Mouse (Mus musculus): Measurements from ENCODE around the gene Olfr697.
"Not testable (repeated sequence)": the region's sequence is repeated elsewhere in the genome, so short reads cannot be mapped to it uniquely, and the experiment has no call there.

Gene Olfr697

DNA sequence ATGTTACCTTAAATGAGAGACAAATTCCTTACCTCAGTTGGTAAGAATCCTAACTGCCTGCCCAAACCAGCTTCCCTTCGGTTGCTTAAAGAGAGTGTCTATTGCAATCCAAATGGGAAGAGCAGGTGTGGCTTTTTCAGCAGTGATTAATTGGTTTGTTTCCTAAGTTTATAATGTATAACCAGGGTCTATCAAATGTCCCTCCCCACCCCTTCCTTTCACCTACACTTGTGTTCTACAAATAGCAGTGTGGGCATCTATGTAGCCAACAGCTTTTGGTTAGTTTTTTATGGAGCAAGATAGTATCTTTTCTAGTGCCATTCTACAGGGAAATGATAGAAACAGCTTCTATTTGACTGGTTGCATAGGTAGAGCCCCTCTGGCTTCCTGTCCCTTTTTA is at the start of gene Olfr697:
Olfr697 (minus strand) TSS at position 101 of the 400 bp plus-strand sequence.
- in situ Hi-C loops (cut with MseI, MboI) = no loop called here

DNA sequence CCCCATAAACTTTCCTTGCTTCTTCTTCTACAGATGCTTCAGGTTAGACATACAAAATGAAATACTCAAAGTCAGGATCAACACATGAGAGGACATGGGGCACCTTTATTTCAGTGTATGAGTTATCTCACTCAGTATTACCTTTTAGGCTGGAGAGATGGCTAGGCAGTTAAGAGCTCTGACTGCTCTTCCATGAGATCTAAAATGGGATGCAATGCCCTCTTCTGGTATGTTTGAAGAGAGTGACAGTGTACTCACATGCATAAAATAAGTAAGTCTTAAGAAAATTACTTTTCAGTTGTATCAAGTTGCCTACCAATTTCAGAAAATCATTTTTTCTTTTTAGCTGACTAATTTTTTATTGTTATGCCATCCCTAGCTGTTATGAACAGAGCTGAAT is 46.1 kb upstream of the Olfr697 start:
- in situ Hi-C loops (cut with MseI, MboI) = loop anchor here in 1 of 2 experiments (25.0 kb wide), 1 partner anchor 551 kb away; no protein-coding TSS in a partner anchor

DNA sequence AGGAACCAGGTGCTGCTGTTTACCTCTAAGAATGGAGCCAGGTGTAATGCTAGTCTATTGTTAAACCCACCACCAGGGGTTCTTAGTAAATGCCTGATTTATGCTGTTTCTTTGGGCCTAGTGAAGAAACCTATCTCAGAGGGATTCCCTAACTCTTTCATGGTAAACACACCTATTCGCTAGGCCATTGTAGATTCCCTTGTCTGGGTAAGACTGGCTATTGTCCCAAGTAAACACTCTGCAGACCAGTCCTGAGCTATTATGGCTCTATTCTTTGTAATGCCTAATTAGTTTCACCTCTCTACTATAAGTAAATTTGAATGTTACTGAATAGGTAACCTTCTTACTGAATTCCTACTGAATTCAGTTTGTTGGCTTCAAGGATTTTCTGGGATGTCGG is 18.8 kb upstream of the Olfr697 start:
- in situ Hi-C loops (cut with MseI, MboI) = not testable (repeated sequence)

DNA sequence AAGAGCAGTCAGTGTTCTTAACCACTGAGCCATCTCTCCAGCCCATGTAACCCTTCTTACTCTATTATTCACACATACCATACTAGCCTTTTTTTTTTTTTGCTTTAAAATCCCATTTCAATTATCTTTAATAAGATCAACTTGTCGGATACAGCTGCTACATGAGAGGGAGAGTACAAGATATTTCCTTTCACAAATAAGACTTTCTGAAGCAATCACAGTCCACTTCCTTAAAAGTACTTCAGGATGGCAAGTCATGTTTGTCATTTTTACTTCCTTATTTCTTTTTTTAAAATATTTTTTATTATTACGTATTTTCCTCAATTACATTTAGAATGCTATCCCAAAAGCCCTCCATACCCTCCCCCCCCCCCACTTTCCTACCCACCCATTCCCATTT is 16.6 kb upstream of the Olfr697 start:
- in situ Hi-C loops (cut with MseI, MboI) = no loop called here

DNA sequence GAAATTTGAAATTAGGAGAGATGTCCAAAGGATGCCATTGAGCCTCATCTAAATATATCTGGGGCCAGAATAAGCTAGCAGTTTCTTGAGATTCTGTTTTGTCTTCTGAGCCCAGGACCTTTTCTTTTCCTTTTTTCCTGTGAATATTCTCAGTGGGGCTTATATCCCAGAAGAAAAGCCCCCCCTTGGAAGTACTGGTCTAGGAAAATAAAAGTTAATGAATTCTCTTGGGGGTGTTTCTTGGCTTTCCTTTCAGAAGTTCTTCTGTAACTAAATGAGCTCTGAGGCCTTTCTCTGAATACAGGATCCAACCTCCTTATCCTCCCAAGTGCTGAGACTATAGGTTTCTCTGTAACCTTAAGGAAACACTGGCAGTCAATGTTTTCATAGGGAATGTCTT is 13.1 kb upstream of the Olfr697 start, which contains the start of gene Olfr698:
Olfr698 (minus strand) TSS at position 101 of the 400 bp plus-strand sequence.
- in situ Hi-C loops (cut with MseI, MboI) = no loop called here

DNA sequence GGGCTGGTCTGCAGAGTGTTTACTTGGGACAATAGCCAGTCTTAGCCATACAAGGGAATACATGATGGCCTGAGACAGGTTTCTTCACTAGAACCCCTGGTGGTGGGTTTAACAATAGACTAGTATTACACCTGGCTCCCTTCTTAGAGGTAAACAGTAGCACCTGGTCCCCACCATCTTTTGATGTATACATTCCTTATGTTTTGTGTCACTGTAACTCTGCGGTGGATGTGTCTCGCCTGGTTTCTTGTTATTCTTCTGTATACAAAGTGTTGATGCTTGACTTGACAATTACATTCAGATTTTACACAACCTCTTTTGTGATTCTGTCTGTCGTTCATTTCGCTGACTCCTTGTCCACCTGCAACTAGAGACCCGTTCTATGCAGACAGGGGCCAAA is 3.6 kb upstream of the Olfr697 start:
- in situ Hi-C loops (cut with MseI, MboI) = no loop called here

DNA sequence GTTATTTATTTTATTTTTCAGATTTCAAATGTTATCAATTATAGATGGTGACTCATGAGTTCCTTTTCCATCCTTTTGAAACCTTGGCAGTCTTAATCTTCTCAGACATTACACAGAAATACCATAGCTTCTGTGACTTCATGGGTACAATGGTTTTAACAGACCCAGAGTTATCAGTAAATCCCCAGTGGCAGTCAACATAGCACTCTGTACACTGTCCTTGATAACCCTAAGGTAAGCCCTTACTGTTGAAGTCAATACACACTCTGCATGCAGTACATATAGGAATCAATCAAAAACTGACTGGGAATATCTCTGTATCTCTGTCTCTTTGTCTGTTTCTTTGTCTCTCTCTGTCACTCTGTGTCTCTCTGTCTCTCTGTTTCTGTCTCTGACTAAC is 5.2 kb downstream of the Olfr697 start:
- in situ Hi-C loops (cut with MseI, MboI) = no loop called here

DNA sequence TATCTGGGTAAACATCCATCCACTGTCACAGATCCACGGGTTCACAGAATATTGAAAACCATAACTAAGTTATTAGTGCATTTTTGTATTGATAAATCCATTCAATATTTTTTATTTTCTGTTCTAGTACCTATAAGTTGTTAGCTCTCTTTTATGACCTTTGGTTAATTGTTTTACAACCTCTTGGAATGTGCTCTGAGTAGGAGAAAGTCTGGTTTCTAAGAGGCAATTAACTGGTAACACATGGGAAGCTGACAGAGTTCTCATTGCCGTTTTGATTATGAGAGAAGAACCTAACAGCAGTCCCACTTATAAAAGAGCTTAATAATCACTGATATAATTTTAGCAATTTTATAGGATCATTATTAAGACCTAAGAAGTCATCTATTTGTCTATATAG is 8.5 kb downstream of the Olfr697 start:
- in situ Hi-C loops (cut with MseI, MboI) = no loop called here

DNA sequence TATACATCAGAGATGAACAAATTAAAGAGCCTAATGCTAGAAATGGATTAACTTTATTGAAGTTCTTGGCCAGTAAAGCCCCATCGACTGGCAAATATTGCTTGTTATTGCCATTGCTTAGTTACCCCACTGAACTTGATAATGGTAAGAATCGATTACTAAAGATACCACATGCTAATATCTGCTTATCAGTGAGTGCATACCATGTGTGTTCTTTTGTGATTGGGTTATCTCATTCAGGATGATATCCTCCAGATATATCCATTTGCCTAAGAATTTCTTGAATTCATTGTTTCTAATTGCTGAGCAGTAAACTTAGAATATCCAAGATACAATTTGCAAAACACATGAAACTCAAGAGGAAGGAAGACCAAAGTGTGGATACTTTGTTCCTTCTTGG is 16.6 kb downstream of the Olfr697 start:
- in situ Hi-C loops (cut with MseI, MboI) = not testable (repeated sequence)

DNA sequence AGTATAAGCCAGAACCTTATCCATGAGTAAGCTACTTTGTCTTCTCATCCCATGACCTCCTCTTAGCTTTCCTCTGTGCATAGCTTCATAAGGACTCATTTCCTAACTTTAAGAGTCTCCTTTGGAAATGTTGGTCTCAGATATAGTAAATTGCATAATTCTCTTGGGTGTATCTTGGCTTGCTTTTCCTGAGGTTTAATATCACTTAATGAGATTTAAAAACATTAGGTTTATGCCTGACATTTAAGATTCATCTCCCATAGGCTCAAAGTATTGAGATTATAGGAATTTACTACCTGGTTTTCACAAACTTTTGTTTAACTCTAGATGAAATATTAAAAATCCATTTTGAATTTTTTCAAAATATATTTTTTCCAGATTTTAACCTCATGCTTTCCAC is 25.9 kb downstream of the Olfr697 start, which contains the start of gene Olfr695:
Olfr695 (minus strand) TSS at position 101 of the 400 bp plus-strand sequence.
- in situ Hi-C loops (cut with MseI, MboI) = no loop called here

DNA sequence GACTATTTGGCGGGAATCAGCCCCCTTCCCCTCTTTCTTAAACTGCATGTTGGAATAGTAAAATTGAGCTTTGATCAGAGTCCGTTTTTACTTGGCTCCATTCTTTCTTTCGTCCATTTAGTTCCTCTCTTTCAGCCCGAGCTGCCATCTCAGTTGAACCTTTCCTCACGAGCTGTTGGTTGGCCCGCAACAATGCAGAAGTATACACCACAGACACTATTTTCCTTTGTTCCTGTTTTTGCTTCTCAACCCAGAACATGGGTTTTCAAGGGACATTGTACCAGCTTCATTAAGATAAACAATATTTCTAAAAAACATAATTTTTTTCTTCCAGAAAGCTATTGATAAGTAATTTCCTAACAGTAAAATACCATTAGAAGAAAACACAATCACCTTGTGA is 30.8 kb downstream of the Olfr697 start:
- in situ Hi-C loops (cut with MseI, MboI) = no loop called here

DNA sequence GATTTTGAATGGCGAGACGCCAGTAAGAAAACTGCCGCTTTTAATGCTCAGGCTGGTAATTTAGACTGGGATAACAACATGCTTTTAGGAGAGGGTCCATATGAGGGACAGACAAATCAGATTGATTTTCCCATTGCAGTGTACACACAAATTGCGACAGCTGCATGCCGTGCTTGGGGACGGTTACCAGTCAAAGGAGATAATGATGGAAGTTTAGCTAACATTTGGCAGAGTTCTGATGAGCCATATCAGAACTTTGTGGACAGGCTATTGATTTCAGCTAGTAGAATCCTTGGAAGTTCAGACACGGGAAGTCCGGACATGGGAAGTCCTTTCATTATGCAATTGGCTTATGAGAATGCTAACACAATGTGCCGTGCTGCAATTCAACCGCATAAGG is 34.5 kb downstream of the Olfr697 start:
- in situ Hi-C loops (cut with MseI, MboI) = not testable (repeated sequence)

DNA sequence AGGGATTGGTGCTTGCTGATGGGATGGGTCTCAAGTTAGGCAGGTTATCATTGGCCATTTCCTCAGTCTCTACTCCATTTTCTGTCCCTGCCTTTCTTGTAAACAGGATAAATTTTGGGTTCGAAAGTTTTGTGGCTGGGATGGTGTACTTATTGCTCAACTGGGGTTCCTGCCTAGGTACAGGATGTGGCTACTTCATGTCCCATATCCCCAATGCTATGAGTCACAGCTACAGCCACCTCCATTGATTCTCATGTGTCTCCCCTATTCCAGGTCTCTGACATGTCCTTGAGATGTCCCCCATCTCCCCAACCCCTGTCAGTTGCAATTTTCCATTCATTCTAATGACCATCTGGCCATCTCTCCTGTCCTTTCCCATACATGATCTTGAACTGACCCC is 45.4 kb downstream of the Olfr697 start:
- in situ Hi-C loops (cut with MseI, MboI) = no loop called here

DNA sequence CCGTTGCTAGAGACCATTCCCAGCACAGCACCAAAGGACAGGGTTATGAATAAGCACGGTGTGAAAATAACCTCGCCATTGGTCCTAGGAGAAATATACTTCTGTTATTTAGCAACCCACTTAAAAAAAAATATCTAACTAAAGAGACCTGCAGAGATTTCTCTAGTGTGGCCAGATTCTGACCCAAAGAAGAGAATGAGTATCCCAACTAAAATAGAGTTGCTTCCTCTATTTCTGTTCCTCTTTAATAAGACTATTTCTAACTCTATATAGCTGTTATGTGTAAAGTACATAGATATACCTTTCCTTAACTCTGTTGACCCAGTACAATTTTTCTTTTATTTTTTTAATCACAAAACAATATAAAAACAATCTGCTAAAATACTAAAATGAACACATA is 49.3 kb downstream of the Olfr697 start:
- in situ Hi-C loops (cut with MseI, MboI) = no loop called here

DNA sequence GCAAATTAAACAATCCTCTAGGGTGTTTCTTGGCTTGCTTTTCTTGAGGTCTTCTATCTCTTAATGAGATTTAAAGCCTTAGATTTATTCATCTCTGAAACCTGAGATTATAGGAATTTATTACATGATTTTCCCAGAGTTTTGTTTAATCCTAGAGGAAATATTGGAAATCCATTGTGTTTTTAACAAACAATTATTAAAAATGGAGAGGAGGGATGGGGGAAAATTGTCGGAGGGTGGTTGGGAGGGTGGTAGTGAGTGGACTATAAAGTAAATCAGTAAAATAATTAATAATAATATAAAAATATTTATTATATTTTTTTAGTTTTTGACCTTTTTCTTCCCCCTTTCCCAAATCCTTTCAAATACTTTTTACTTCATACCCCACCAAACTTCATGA is 50.5 kb downstream of the Olfr697 start, which contains the start of gene Olfr694:
Olfr694 (minus strand) TSS at position 101 of the 400 bp plus-strand sequence.
- in situ Hi-C loops (cut with MseI, MboI) = no loop called here

All from mouse trophoblast stem cell (cell line).